Mouse (Mus musculus) myocyte (in vitro differentiated cells): ENCODE data around the gene Apoc3. TPM values are rescaled to one million over a fixed set of nuclear protein-coding genes. Genes with fewer than 3 reads are reported as not detected.
A peak's percentile ranks its signal among the peaks of the same experiment; 100 is the strongest.

Source experiments
- H3K27me3 ChIP-seq: one replicate; pipeline ENCODE4 v1.6.1; 2011; ENCODE audit not compliant: control insufficient read depth, insufficient read depth, insufficient read length
- H3K36me3 ChIP-seq: one replicate; pipeline ENCODE4 v1.6.1; 2011; ENCODE audit not compliant: control insufficient read depth, insufficient read depth
- H3K4me2 ChIP-seq: one replicate; pipeline ENCODE4 v1.6.1; 2011; ENCODE audit warnings: low read depth, control low read depth
- H3K4me3 ChIP-seq: one replicate; pipeline ENCODE4 v1.5.1; 2011; ENCODE audit warnings: mild to moderate bottlenecking, control low read depth, moderate library complexity
- H3K79me2 ChIP-seq: one replicate; pipeline ENCODE4 v1.6.1; 2011; ENCODE audit not compliant: control insufficient read depth, insufficient read depth
- H3ac ChIP-seq: one replicate; pipeline ENCODE4 v1.6.1; 2011; ENCODE audit not compliant: control insufficient read depth, insufficient read length
- CEBPB ChIP-seq: IDR thresholded peaks from 2 replicates; pipeline ENCODE4 v1.6.1; 2011; ENCODE audit warnings: mild to moderate bottlenecking, moderate library complexity; ENCODE audit not compliant: poor library complexity, insufficient read depth, severe bottlenecking
- E2F4 ChIP-seq: IDR thresholded peaks from one replicate; pipeline ENCODE4 v1.6.1; 2011; ENCODE audit warnings: mild to moderate bottlenecking, control low read depth, moderate library complexity; ENCODE audit not compliant: insufficient read depth
- MAX ChIP-seq: IDR thresholded peaks from one replicate; pipeline ENCODE4 v1.6.1; 2011; ENCODE audit warnings: low read depth, mild to moderate bottlenecking, control low read depth
- MYOD1 ChIP-seq, 3 experiments: IDR thresholded peaks; one replicate each; pipeline ENCODE4 v1.6.1; 2011; ENCODE audit warnings: control low read depth in 2 of 3, low read depth in 2 of 3, mild to moderate bottlenecking in 2 of 3, moderate library complexity in 1 of 3; ENCODE audit not compliant: insufficient read length in 2 of 3, control insufficient read depth in 1 of 3
- MYOG ChIP-seq, 3 experiments: IDR thresholded peaks; one replicate each; pipeline ENCODE4 v1.6.1; 2011; ENCODE audit warnings: control low read depth in 2 of 3, low read depth in 2 of 3, mild to moderate bottlenecking in 2 of 3; ENCODE audit not compliant: insufficient read length in 2 of 3, control insufficient read depth in 1 of 3, insufficient read depth in 1 of 3
- POLR2A ChIP-seq: IDR thresholded peaks from one replicate; pipeline ENCODE4 v1.6.1; 2011; ENCODE audit warnings: low read depth, mild to moderate bottlenecking, control low read depth, moderate library complexity; ENCODE audit not compliant: insufficient read length
- POLR2AphosphoS2 ChIP-seq: IDR thresholded peaks from one replicate; pipeline ENCODE4 v1.6.1; 2011; ENCODE audit warnings: low read depth, control low read depth; ENCODE audit not compliant: insufficient read length
- REST ChIP-seq: IDR thresholded peaks from one replicate; pipeline ENCODE4 v1.6.1; 2011; ENCODE audit warnings: mild to moderate bottlenecking, control low read depth, moderate library complexity; ENCODE audit not compliant: insufficient read depth, insufficient read length
- SRF ChIP-seq: IDR thresholded peaks from one replicate; pipeline ENCODE4 v1.6.1; 2011; ENCODE audit warnings: low read depth; ENCODE audit not compliant: control insufficient read depth, insufficient read length
- TCF12 ChIP-seq: IDR thresholded peaks from one replicate; pipeline ENCODE4 v1.6.1; 2011; ENCODE audit warnings: mild to moderate bottlenecking, control low read depth; ENCODE audit not compliant: poor library complexity, insufficient read depth, severe bottlenecking
- TCF3 ChIP-seq: IDR thresholded peaks from one replicate; pipeline ENCODE4 v1.6.1; 2011; ENCODE audit warnings: low read depth, control low read depth; ENCODE audit not compliant: insufficient read length
- USF1 ChIP-seq: IDR thresholded peaks from one replicate; pipeline ENCODE4 v1.6.1; 2011; ENCODE audit warnings: low read depth, mild to moderate bottlenecking, control low read depth, moderate library complexity
- polyA plus RNA-seq: library from polyadenylated mRNA; unstranded; fragments of >200 nt; fragmentation: generic; extraction: Trizol; gene quantifications from one replicate; pipeline ENCODE4 v1.2.1, GENCODE M21; 2012; ENCODE audit warnings: missing spikeins

Gene Apoc3
- polyA plus RNA-seq, 1 experiment, result not detected

DNA sequence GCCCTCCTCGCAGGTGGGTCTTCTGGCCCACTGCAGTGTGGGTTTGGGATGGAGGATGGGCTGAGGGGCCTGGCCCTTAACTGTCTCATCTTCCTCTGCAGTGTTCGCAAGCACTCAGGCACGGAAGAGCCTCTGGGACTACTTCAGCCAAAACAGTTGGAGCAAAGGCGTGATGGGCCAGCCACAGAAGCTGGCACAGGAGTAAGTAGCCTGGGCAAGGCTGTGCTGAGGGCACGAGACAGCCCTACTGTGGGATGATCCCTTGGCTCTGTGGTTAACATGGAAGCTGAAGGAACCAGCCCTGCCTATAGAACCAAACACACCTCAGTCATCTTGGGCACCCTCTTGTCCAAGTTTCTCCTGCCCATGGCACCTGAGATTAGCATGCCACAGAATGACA lies 33.7 kb upstream of the Apoc3 start:
- no peak overlapping the region for H3ac ChIP-seq
- no peaks in the 10 kb centered on the region for H3K36me3 ChIP-seq
- TF ChIP-seq TCF3 (no peak), USF1 (no peak), POLR2AphosphoS2 (no peak)
- H3K4me3 ChIP-seq, result no peak overlapping the region
- peaks cover 41% of the 10 kb centered on the region for H3K27me3 ChIP-seq
- H3K79me2 ChIP-seq, result peaks cover 9% of the 10 kb centered on the region
- no peak overlapping the region for H3K4me2 ChIP-seq

GRCm38 (mm10) chr9:46268343-46268873 lies 33.0 kb upstream of the Apoc3 start, which contains the start of gene Apoa5:
Apoa5 (plus strand) TSS chr9:46268633.
- Histone ChIP-seq H3K27me3 (peaks cover 41% of the 10 kb centered on the region), H3K4me2 (no peak within 1 kb of the TSS), H3K36me3 (no peaks in the 10 kb centered on the region), H3K4me3 (no peak within 1 kb of the TSS), H3K79me2 (peaks cover 3% of the 10 kb centered on the region), H3ac (no peak within 1 kb of the TSS)
- no peak for TF ChIP-seq POLR2AphosphoS2
- no peak for TF ChIP-seq TCF3
- TF ChIP-seq MAX, result no peak
- TF ChIP-seq MYOG (IDR thresholded peaks at IDR 0.05; ENCODE audit: control insufficient read depth in 1 of 3, insufficient read depth in 1 of 3, insufficient read length in 2 of 3, low read depth in 2 of 3), result no peak
- TF ChIP-seq POLR2A, result no peak
- TF ChIP-seq CEBPB, result no peak
- no peak for TF ChIP-seq E2F4
- no peak for TF ChIP-seq USF1
- no peak for TF ChIP-seq REST
- TF ChIP-seq SRF, result no peak

DNA sequence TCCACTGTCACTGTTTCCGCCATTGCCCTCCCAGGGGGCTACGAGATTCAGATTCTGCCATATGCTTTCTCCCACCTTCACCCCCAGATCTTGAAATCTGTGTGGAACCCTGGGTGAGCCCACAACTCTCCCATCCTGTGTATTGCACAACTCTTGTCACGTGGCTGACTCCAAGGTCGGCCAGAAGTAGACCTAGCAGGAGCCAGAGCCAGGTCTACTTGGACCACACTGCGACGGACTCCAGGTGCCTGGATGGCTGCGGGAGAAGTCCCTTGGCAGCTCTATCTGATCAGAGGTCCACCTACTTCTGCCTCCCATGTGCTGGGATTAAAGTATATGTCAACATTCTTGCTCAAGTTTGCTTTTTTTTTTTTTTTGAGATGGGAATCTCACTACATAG lies 25.7 kb upstream of the Apoc3 start:
- TF ChIP-seq POLR2AphosphoS2, result no peak
- TF ChIP-seq SRF, result no peak
- TF ChIP-seq TCF3, result no peak
- TF ChIP-seq MYOG (IDR thresholded peaks at IDR 0.05; ENCODE audit: control insufficient read depth in 1 of 3, insufficient read depth in 1 of 3, insufficient read length in 2 of 3, low read depth in 2 of 3), result no peak
- no peak for TF ChIP-seq USF1
- no peak for TF ChIP-seq TCF12
- no peak for TF ChIP-seq REST
- TF ChIP-seq E2F4, result no peak
- TF ChIP-seq POLR2A, result no peak
- no peak for TF ChIP-seq MAX
- no peaks in the 10 kb centered on the region for H3K79me2 ChIP-seq
- peaks cover 12% of the 10 kb centered on the region for H3K27me3 ChIP-seq
- no peaks in the 10 kb centered on the region for H3K36me3 ChIP-seq
- no peak overlapping the region for H3K4me3 ChIP-seq
- H3ac ChIP-seq, result no peak overlapping the region
- H3K4me2 ChIP-seq, result no peak overlapping the region

DNA sequence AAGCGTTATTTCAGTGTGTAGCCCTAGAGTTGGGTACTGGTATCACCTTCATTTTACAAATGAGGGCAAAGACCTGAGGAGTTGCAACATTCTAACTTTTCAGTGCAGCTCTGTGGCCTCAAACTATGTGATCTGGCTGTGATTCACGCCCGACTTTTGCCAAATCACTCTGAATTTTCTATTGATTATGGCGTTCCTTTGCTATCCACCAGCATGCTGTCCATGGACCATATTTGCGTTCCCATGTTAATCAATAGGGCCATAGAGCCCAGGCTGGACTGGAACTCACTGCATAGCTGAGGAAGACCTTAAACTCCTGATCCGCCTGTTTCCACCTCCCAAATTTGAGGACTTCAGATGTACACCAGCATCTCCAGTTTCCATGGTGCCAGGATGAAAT lies 23.7 kb upstream of the Apoc3 start:
- H3ac ChIP-seq, result no peak overlapping the region
- TF ChIP-seq POLR2A, result no peak
- no peak for TF ChIP-seq MAX
- no peak for TF ChIP-seq CEBPB
- TF ChIP-seq TCF12, result no peak
- no peak for TF ChIP-seq SRF
- TF ChIP-seq POLR2AphosphoS2, result no peak
- no peak for TF ChIP-seq TCF3
- no peak for TF ChIP-seq REST
- no peak for TF ChIP-seq MYOD1 (IDR thresholded peaks at IDR 0.05; ENCODE audit: control insufficient read depth in 1 of 3, insufficient read length in 2 of 3, low read depth in 2 of 3)
- no peak for TF ChIP-seq E2F4
- no peak for TF ChIP-seq MYOG (IDR thresholded peaks at IDR 0.05; ENCODE audit: control insufficient read depth in 1 of 3, insufficient read depth in 1 of 3, insufficient read length in 2 of 3, low read depth in 2 of 3)
- no peak for TF ChIP-seq USF1
- H3K4me3 ChIP-seq, result no peak overlapping the region
- H3K27me3 ChIP-seq, result peaks cover 6% of the 10 kb centered on the region
- H3K79me2 ChIP-seq, result no peaks in the 10 kb centered on the region
- no peak overlapping the region for H3K4me2 ChIP-seq
- H3K36me3 ChIP-seq, result no peaks in the 10 kb centered on the region

- Histone ChIP-seq H3ac (no peak overlapping the region), H3K4me3 (no peak overlapping the region), H3K79me2 (no peaks in the 10 kb centered on the region), H3K36me3 (no peaks in the 10 kb centered on the region), H3K27me3 (peaks cover 9% of the 10 kb centered on the region), H3K4me2 (peak overlapping the region; percentile 41)
- TF ChIP-seq USF1 (no peak), POLR2A (no peak), SRF (no peak), TCF12 (no peak), CEBPB (no peak)
These were observed 22.1 kb upstream of the Apoc3 start for GRCm38 (mm10) chr9:46257546-46257945.
